Mouse (Mus musculus) heart, postnatal 0 days (tissue): ENCODE data around the gene Mad1l1. TPM values are rescaled to one million over a fixed set of nuclear protein-coding genes. Genes with fewer than 3 reads are reported as not detected.

Experiments
- ATAC-seq: fragments of 200-750 bp; cut with Nextera tagmentation; 2 replicates; pipeline ENCODE4 v1.8.0; 2017; ENCODE audit warnings: low read depth, moderate number of reproducible peaks, moderate library complexity; ENCODE audit not compliant: insufficient read depth
- DNase-seq: peaks from one replicate; pipeline ENCODE4 v3.0.0-alpha.2; 2016; ENCODE audit warnings: low spot score
- H3K27ac ChIP-seq: fragments of 300-500 bp; sonication (generic); 2 replicates; pipeline ENCODE4 v1.5.1; 2014; ENCODE audit warnings: low read depth, mild to moderate bottlenecking
- H3K27me3 ChIP-seq: fragments of 300-500 bp; sonication (generic); 2 replicates; pipeline ENCODE4 v1.6.1; 2014; ENCODE audit warnings: low read length, mixed read lengths; ENCODE audit not compliant: control insufficient read depth, insufficient read depth
- H3K36me3 ChIP-seq: fragments of 300-500 bp; sonication (generic); replicated peaks from 2 replicates; pipeline ENCODE4 v1.6.1; 2014; ENCODE audit warnings: low read length, mixed read lengths; ENCODE audit not compliant: control insufficient read depth, insufficient read depth
- H3K4me1 ChIP-seq: fragments of 300-500 bp; sonication (generic); 2 replicates; pipeline ENCODE4 v1.6.1; 2014; ENCODE audit warnings: antibody characterized with exemption; ENCODE audit not compliant: control insufficient read depth, insufficient read depth
- H3K4me2 ChIP-seq: fragments of 300-500 bp; sonication (generic); 2 replicates; pipeline ENCODE4 v1.6.1; 2014; ENCODE audit warnings: low read depth, mild to moderate bottlenecking, low read length, moderate library complexity
- H3K4me3 ChIP-seq: fragments of 300-500 bp; sonication (generic); 2 replicates; pipeline ENCODE4 v1.5.1; 2014; ENCODE audit warnings: low read depth, low read length
- H3K9ac ChIP-seq: fragments of 300-500 bp; sonication (generic); replicated peaks from 2 replicates; pipeline ENCODE4 v1.6.1; 2014; ENCODE audit warnings: low read depth, low read length, mixed read lengths
- H3K9me3 ChIP-seq: fragments of 300-500 bp; sonication (generic); replicated peaks from 2 replicates; pipeline ENCODE4 v1.6.1; 2016; ENCODE audit warnings: low read length; ENCODE audit not compliant: control insufficient read depth
- CTCF ChIP-seq: IDR thresholded peaks from 2 replicates; pipeline ENCODE4 v1.5.1; 2016; ENCODE audit warnings: antibody characterized with exemption, control low read depth, low read depth
- EP300 ChIP-seq: IDR thresholded peaks from 2 replicates; pipeline ENCODE4 v1.6.1; 2016; ENCODE audit warnings: antibody characterized with exemption, low read depth
- WGBS: fragments of 180-500 bp; shearing (Covaris S2); extraction: QIAGEN DNeasy Blood & Tissue Kit; methylation state at CpG from one replicate; pipeline ENCODE4 v1.1.7; 2014; 5-methylcytosine and 5-hydroxymethylcytosine counted together
- polyA plus RNA-seq: library from polyadenylated mRNA; unstranded; fragments of >200 nt; fragmentation: Nextera tagmentation; extraction: Ambion mirVana; gene quantifications from 2 replicates; pipeline ENCODE4 v1.2.1, GENCODE M21; 2015
- total RNA-seq: library from RNA; depleted of rRNA; stranded (reverse); fragments of >200 nt; gene quantifications from 2 replicates; pipeline ENCODE4 v1.2.3, GENCODE M21; 2014; ENCODE audit warnings: low replicate concordance

Mad1l1 gene
- total and polyA plus RNA-seq, 2 experiments from 2014 or later: 15.1 to 20.6 TPM

DNA sequence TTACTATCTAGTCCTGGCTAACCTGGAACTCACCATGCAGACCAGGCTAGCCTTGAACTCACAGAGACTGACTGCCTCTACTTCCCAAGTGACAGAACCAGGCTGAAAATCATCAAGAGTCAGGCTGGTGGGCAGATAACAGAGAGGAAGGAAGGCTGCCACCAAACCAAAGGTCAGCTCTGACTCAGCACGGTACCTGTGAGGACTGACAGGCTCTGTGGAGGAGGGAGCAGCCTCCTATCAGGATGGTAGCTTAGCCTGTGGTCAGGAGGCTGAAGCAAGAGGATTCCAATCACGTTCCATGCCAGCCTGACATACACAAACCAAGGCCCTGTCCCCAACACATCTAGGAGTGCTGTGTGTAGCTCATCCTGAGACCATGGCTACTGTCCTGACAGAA lies 54.3 kb downstream of the Mad1l1 start:
- H3K36me3 ChIP-seq: 0 out of 2 replicates have a peak, but pooled peaks cover 3% of the 10 kb centered on the region
- H3K4me3 ChIP-seq: no peak overlapping the region
- no peak for TF ChIP-seq CTCF
- no peak for TF ChIP-seq EP300
- peaks cover 24% of the 10 kb centered on the region for H3K4me1 ChIP-seq
- 79% methylated on average over 2 of the region's 2 CpGs for WGBS
- H3K27ac ChIP-seq: no peak overlapping the region
- ATAC-seq (no peak), DNase-seq (no peak)
- no peaks in the 10 kb centered on the region for H3K9me3 ChIP-seq
- H3K9ac ChIP-seq: no peak overlapping the region
- 0 out of 2 replicates have a peak, but pooled peaks cover 7% of the 10 kb centered on the region for H3K27me3 ChIP-seq
- H3K4me2 ChIP-seq: no peak overlapping the region

DNA sequence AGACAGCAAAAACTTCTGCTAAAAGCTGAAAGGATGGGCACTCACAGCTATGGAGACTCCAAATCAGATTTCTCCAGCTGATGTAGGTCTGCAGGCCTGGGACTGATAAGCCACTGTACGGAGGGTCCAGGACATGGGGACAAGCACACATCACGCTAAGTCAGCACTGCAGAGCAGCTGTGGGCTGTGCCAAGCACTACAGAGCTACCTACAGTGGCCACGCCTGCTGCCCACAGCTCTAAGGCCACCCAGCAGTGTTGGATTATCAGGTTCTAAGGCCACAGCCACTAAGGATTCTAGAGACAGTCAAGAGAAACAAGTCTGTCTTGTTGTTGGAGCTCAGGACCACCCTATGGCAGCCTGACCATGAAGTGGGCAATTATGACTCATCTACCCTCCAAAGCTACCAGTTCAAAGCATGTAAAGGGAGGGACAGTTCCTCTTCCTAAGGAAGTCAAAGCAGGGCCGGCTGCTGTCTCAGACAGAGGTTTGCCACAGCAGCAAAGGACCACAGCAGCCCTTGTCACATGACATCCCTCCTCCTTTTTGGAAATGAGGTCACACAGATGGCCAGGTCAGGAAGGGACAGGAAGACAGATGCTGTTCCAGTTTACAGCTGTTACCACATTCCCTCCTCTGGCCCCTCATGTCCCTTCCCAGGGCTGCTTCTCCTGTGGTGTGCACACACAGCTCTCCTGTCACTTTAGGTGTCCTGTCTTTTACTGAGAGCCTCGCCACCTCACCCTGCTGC lies 56.4 kb downstream of the Mad1l1 start:
- Histone ChIP-seq H3K4me3 (no peak overlapping the region), H3K4me1 (peaks cover 24% of the 10 kb centered on the region), H3K9me3 (no peaks in the 10 kb centered on the region), H3K9ac (no peak overlapping the region; the same call in 1 of the 2 replicates), H3K27ac (peak overlapping the region; percentile 53; the same call in 1 of the 2 replicates), H3K27me3 (peaks cover 7% of the 10 kb centered on the region; the same call in 1 of the 2 replicates), H3K4me2 (no peak overlapping the region), H3K36me3 (0 out of 2 replicates have a peak, but pooled peaks cover 11% of the 10 kb centered on the region)
- peak; percentile 25 for DNase-seq
- TF ChIP-seq CTCF (no peak), EP300 (no peak)
- ATAC-seq: peak; percentile 50
- 58% methylated on average over 5 of the region's 5 CpGs for WGBS

DNA sequence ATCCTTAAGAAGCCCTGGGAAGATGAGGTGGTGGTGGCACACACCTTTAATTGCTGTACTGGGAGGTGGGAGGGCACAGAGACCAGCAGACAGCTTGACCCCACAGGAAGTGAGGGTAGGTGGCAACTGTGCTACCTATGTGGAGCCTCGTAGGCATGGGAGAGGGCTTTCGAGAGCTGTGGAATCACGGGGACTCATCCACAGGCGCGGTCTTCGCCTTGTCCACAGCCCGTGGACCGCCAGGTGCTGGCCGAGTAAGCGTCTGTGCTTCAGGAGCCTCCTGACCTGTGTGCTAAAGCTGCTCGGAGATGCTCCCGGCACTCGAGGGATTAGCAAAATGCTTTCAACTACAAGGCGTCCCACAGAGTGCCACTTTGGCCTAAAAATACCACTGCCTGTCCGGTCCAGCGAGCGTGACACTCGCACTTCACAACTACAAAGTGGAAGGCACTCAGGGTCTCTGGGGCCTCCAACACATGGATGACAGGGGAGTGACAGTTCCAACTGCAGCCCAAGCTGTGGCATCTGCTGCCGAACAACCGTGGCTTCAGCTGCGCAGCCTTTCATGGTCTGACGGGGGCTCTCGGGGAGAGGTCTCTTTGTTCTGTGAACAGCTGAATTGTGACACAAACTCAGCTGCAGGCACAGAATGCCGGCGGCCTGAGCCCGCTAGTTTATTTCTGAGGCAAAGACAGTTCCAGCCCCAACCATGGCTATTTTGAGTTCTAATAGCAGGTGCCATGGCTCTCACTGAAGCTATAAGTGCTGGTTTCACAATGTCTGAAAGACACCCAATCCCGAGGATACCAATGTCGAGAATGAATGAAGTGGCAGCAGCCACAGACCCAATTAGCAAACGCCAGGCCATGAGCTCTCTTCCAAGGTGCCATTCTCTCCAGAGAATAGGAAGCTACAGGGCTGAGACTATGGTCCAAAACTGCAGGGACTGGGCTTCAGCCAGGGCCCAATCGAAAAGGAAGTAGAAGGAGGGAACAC lies 57.3 kb downstream of the Mad1l1 start:
- Histone ChIP-seq H3K4me1 (peaks cover 24% of the 10 kb centered on the region), H3K36me3 (0 out of 2 replicates have a peak, but pooled peaks cover 11% of the 10 kb centered on the region), H3K27ac (peak overlapping the region; percentile 53; the same call in 1 of the 2 replicates), H3K4me2 (peak overlapping the region; percentile 37), H3K9me3 (no peaks in the 10 kb centered on the region), H3K9ac (no peak overlapping the region; the same call in 1 of the 2 replicates), H3K4me3 (peak overlapping the region; percentile 3; the same call in 1 of the 2 replicates), H3K27me3 (peaks cover 7% of the 10 kb centered on the region; the same call in 1 of the 2 replicates)
- 43% methylated on average over 30 of the region's 30 CpGs for WGBS
- peak; percentile 25; the same call in 1 of the 2 replicates for ATAC-seq
- TF ChIP-seq EP300: no peak
- DNase-seq: peak; percentile 22

DNA sequence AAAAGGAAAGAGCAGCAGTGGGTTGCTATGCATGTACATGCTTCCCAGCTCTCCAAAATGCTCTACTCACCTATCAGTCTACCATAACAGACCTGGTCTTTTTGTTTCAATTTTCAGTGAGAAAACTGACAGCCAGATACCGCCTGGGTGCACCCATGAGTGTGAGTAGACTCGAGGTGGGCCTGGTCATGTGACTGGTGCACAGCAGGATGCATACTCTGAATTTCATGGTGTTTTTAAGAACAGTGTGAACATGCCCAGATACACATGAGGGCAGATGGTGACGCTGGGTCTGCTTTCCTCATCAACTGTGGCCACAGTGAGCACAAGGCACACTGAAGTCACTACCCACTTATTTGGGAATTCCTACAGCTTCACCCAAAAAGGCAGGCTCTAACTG lies 59.0 kb downstream of the Mad1l1 start:
- Histone ChIP-seq H3K4me1 (peaks cover 24% of the 10 kb centered on the region), H3K9ac (no peak overlapping the region), H3K9me3 (no peaks in the 10 kb centered on the region), H3K27me3 (peaks cover 7% of the 10 kb centered on the region; the same call in 1 of the 2 replicates), H3K27ac (no peak overlapping the region), H3K4me2 (no peak overlapping the region), H3K4me3 (no peak overlapping the region), H3K36me3 (0 out of 2 replicates have a peak, but pooled peaks cover 11% of the 10 kb centered on the region)
- 87% methylated on average over 3 of the region's 3 CpGs for WGBS
- ATAC-seq (no peak), DNase-seq (no peak)
- no peak for TF ChIP-seq CTCF
- TF ChIP-seq EP300: no peak

DNA sequence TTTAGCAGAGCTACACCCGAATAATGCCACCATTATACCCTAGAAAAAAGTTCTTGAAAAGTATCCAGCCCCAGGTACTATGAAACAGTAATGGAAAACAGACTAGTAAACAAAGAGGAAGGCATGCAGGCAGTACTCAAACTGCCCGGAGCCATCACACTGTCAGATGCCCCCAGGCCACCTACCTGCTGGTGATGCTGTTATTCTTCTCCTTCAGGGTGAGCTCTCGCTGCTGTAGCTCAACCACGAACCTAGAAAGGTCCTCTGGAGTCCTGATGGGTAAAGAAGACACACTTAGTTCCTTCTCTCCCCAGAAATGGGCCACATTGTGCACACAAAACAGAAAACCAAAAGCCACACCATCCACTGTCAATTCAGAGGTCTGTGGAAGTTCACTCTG lies 60.0 kb downstream of the Mad1l1 start:
- Histone ChIP-seq H3K27ac (peak overlapping the region; percentile 7; the same call in 1 of the 2 replicates), H3K27me3 (peaks cover 7% of the 10 kb centered on the region; the same call in 1 of the 2 replicates), H3K4me1 (peaks cover 24% of the 10 kb centered on the region), H3K4me3 (no peak overlapping the region), H3K9me3 (no peaks in the 10 kb centered on the region), H3K4me2 (no peak overlapping the region), H3K36me3 (0 out of 2 replicates have a peak, but pooled peaks cover 11% of the 10 kb centered on the region), H3K9ac (no peak overlapping the region)
- TF ChIP-seq CTCF (no peak), EP300 (no peak)
- WGBS: 89% methylated on average over 4 of the region's 4 CpGs
- no peak for DNase-seq
- ATAC-seq: no peak
